Mouse (Mus musculus) olfactory bulb, adult 2 months (tissue): Measurements from ENCODE around the gene Tatdn2. TPM values are rescaled to one million over a fixed set of nuclear protein-coding genes. Genes with fewer than 3 reads are reported as not detected.
A peak's percentile ranks its signal among the peaks of the same experiment; 100 is the strongest.

ENCODE experiments used
- H3K27ac ChIP-seq: fragments of 200-500 bp; 2 replicates; pipeline ENCODE4 v1.5.1; 2012; ENCODE audit warnings: low read depth, low read length; ENCODE audit not compliant: insufficient read depth
- H3K4me1 ChIP-seq: fragments of 200-500 bp; 2 replicates; pipeline ENCODE4 v1.6.1; 2012; ENCODE audit warnings: low read length; ENCODE audit not compliant: control insufficient read depth, insufficient read depth
- H3K4me3 ChIP-seq: fragments of 200-500 bp; 2 replicates; pipeline ENCODE4 v1.5.1; 2012; ENCODE audit warnings: mild to moderate bottlenecking, low read depth, low read length, moderate library complexity; ENCODE audit not compliant: insufficient read depth
- CTCF ChIP-seq: fragments of 200-500 bp; IDR thresholded peaks from 2 replicates; pipeline ENCODE4 v1.5.1; 2012; ENCODE audit warnings: low read depth, mild to moderate bottlenecking, low read length, moderate library complexity; ENCODE audit not compliant: insufficient read depth
- POLR2A ChIP-seq: fragments of 200-500 bp; IDR thresholded peaks from 2 replicates; pipeline ENCODE4 v1.6.1; 2012; ENCODE audit warnings: mild to moderate bottlenecking, low read depth, low read length, moderate library complexity; ENCODE audit not compliant: insufficient read depth
- WGBS: fragments of 180-500 bp; shearing (Covaris S2); methylation state at CpG from one replicate; pipeline ENCODE4 v1.1.7; 2018; 5-methylcytosine and 5-hydroxymethylcytosine counted together
- polyA plus RNA-seq: library from polyadenylated mRNA; stranded (reverse); fragments of >200 nt; gene quantifications from 2 replicates; pipeline ENCODE4 v1.2.4, GENCODE M21; 2012; ENCODE audit warnings: low replicate concordance; ENCODE audit not compliant: missing spikeins, insufficient read depth, insufficient read length

Tatdn2 gene
- not detected in 2 replicates for polyA plus RNA-seq

DNA sequence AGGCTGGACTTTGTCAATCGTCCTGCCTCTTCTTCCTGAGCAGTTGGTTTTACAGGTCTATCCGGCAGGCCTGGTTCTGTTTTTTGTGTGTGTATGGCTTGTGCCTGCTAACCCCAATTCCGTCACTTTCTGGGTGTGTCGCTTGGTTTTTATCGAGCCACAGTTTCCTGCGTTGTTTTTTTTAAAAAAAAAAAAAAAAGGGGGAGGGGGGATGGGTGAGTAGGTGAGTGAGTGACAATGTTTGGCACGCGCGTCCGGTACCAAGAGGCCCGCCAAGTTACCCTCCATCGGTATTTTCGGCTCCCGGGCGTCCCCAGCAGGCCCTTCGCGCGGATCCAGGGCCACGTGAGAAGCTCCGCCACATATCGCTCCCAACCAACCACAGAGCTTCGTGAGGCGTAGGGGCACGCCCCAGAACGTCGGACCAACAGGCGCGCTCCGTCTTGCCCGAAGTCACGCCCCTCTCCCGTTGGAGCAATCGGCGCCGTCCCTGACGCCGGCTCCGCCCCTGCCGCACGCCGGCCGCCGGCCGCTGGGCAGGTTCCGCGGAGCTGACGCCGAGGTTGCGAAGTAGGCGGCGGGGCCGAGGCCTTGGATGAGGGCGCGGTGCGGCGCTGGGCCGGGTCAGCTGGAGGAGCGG lies at the start of gene Tatdn2:
Tatdn2 (plus strand) TSS at position 469 of the 640 bp plus-strand sequence.
- under 1% methylated on average over 58 of the region's 58 CpGs for WGBS
- H3K4me1 ChIP-seq, result peaks cover 11% of the 10 kb centered on the region
- peak; percentile 55 for TF ChIP-seq POLR2A
- no peak for TF ChIP-seq CTCF
- peak within 1 kb of the TSS; percentile 63 for H3K4me3 ChIP-seq
- peak within 1 kb of the TSS; percentile 72 for H3K27ac ChIP-seq

DNA sequence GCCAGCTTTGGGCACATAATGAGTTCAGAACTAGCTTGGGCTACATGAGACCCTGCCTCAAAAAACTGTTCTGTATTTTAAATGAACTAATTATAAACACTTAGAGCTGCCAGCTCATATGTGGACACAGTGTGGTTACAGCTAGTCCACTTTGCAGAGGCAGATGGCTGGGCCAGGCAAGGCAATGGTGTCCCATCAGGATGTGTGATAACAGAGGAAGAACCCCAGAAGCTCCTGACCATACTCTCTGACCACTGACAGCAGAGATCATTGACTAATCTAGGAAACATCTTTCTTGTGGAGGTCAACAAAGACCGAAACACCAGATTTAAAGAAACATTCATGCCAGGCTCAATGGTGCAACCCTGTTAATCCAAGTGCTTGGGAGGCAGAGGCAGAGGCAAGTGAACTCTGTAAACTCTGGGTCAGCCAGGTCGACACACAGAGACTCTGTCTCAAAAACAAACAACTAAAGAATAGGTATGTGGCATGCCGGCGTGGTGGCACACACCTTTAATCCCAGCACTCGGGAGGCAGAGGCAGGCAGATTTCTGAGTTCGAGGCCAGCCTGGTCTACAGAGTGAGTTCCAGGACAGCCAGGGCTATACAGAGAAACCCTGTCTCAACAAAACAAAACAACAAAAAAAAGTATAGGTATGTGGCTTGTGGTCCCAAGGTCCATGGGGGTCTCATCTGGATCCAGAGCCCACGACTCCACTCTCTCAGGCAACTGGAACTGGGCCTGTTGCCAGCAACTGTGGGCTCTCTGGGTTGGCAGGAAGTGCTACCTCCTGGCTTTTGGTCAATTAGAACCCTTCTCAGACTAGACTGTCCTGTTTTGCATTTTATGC lies 47.3 kb upstream of the Tatdn2 start:
- TF ChIP-seq CTCF (no peak), POLR2A (no peak)
- no peak overlapping the region for H3K27ac ChIP-seq
- H3K4me3 ChIP-seq, result no peak overlapping the region
- H3K4me1 ChIP-seq, result no peaks in the 10 kb centered on the region; the same call in 1 of the 2 replicates
- 84% methylated on average over 7 of the region's 7 CpGs for WGBS

DNA sequence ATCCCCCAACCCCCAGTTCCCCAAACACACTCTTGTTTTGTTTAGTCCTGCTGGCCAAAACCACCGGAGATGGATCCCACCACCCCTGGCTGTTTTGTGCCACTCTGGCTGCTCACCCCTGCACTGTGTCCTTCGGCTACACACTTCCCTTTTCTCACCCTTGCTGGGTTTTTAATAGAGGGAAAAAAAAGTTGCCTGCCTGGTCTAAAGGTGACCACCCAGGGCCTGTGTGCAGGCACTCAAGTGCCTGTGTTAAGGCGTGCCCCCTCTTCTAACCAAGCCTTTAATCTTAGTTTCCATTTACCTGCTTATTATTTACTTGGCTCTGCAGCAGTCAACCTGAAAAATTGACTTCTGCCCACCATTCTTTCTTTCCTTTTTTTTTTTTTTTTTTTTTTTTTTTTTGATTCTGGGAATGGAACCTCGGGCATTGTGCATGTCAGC lies 46.6 kb upstream of the Tatdn2 start:
- H3K4me1 ChIP-seq, result peaks cover 5% of the 10 kb centered on the region; the same call in 1 of the 2 replicates
- WGBS, result 70% methylated on average over 4 of the region's 4 CpGs
- no peak overlapping the region for H3K4me3 ChIP-seq
- no peak for TF ChIP-seq CTCF
- TF ChIP-seq POLR2A, result no peak
- H3K27ac ChIP-seq, result no peak overlapping the region

- H3K27ac ChIP-seq, result no peak overlapping the region
- H3K4me1 ChIP-seq, result 0 out of 2 replicates have a peak, but pooled peaks cover 5% of the 10 kb centered on the region
- no peak overlapping the region for H3K4me3 ChIP-seq
- WGBS, result 81% methylated on average over 3 of the region's 3 CpGs
- TF ChIP-seq CTCF (no peak), POLR2A (no peak)
Measured at GRCm38 (mm10) chr6:113651626-113652025, 45.2 kb upstream of the Tatdn2 start.

- no peak for TF ChIP-seq POLR2A
- no peak for TF ChIP-seq CTCF
- Histone ChIP-seq H3K4me1 (peaks cover 11% of the 10 kb centered on the region; the same call in 1 of the 2 replicates), H3K4me3 (no peak overlapping the region), H3K27ac (no peak overlapping the region)
- 90% methylated on average over 7 of the region's 7 CpGs for WGBS
Measured at GRCm38 (mm10) chr6:113653551-113653950, 43.3 kb upstream of the Tatdn2 start.

- H3K27ac ChIP-seq, result no peak overlapping the region
- TF ChIP-seq POLR2A (no peak), CTCF (no peak)
- no peak overlapping the region for H3K4me3 ChIP-seq
- H3K4me1 ChIP-seq, result peaks cover 11% of the 10 kb centered on the region; the same call in 1 of the 2 replicates
- WGBS, result 85% methylated on average over 8 of the region's 8 CpGs
Measured at GRCm38 (mm10) chr6:113654102-113654501, 42.7 kb upstream of the Tatdn2 start.

DNA sequence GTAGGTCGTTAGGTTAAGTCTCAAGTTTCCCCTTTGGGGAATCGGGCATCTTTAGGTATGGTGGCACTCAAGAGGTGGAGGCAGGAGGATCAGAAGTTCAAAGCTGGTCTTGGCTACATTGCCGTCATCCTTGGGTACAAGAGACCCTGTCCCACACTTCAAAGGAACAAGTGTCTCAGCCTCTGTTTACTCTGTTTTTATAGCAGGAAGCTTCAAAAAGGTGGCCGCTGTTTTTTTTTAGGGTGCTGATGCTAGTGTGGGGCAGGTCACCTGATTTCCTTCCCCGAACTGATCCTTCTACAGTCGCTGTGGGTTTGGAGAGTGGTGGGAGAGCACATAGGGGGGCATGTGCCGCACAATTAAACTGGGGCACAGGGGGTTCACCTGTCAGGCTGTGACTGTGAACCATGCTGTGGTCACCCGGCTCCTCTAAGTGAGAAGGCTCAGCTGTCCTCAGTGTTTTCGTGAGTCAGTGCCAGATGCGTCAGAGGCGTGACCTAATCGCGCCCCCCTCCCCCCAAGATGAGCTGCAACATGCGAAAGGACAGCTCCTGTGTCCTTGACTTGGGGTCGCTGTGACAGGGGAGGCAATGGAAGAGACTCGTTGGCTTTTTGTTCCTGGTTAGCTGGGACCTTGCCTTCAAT lies 42.0 kb upstream of the Tatdn2 start:
- Histone ChIP-seq H3K4me3 (no peak overlapping the region), H3K4me1 (peaks cover 11% of the 10 kb centered on the region; the same call in 1 of the 2 replicates), H3K27ac (no peak overlapping the region)
- 82% methylated on average over 16 of the region's 16 CpGs for WGBS
- TF ChIP-seq POLR2A (no peak), CTCF (no peak)

- H3K4me3 ChIP-seq, result no peak overlapping the region
- H3K4me1 ChIP-seq, result peaks cover 12% of the 10 kb centered on the region
- WGBS, result 85% methylated on average over 3 of the region's 3 CpGs
- TF ChIP-seq CTCF, result no peak
- TF ChIP-seq POLR2A, result no peak
- H3K27ac ChIP-seq, result no peak overlapping the region
Measured at GRCm38 (mm10) chr6:113655475-113655874, 41.4 kb upstream of the Tatdn2 start.

GRCm38 (mm10) chr6:113656847-113657246 lies 40.0 kb upstream of the Tatdn2 start:
- TF ChIP-seq POLR2A (no peak), CTCF (no peak)
- 62% methylated on average over 6 of the region's 6 CpGs for WGBS
- H3K4me3 ChIP-seq, result no peak overlapping the region
- peak overlapping the region; percentile 47; the same call in 1 of the 2 replicates for H3K27ac ChIP-seq
- peaks cover 23% of the 10 kb centered on the region for H3K4me1 ChIP-seq
